Mouse (Mus musculus): ENCODE data around the gene Retreg1. TPM values are rescaled to one million over a fixed set of nuclear protein-coding genes. Genes with fewer than 3 reads are reported as not detected.

Gene Retreg1
- 86.2 and 95.0 TPM in 2 replicates for total RNA-seq (2023)

DNA sequence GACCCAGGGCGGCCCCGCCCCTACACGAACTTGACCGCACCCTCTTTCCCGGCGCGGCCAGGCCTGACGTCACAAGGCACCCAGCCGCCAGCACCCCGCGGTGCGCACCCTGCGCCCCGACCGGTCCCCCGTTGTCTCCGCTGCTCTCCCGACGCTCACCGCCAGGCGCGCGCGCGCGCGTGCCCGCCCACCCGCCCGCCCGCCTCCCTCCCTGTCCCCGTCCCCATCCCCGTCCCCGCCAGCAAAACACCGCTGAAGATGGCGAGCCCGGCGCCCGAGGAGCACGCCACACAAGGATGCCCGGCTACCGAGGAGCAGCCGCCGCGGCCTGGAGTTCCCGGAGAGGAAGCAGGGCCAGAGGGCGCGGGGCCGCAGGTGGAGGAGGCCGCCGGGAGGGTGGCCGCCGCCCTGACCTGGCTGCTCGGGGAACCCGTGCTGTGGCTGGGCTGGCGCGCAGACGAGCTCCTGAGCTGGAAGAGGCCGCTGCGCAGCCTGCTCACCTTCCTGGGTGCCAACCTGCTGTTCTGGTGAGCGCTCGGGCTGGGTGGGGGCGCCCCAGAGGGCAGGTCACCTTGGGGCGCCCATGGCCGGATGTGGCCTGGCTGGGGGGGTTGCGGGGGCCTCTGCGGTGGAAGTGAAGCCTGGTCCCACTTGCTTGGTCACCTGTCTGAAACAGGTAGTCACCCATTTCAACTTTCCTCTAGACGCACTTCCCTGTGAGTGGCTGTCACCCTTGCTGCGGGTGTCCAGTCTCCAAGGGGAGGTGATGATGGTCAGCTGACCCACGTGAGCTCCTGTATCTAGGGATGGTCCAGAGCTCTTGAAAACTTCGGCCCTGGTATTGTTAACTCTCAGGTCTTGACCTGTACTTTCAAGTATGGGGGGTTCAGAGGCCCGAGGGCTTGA lies at the start of gene Retreg1:
TSS of gene Retreg1 (plus strand) at position 95 of the 906 bp plus-strand sequence.

DNA sequence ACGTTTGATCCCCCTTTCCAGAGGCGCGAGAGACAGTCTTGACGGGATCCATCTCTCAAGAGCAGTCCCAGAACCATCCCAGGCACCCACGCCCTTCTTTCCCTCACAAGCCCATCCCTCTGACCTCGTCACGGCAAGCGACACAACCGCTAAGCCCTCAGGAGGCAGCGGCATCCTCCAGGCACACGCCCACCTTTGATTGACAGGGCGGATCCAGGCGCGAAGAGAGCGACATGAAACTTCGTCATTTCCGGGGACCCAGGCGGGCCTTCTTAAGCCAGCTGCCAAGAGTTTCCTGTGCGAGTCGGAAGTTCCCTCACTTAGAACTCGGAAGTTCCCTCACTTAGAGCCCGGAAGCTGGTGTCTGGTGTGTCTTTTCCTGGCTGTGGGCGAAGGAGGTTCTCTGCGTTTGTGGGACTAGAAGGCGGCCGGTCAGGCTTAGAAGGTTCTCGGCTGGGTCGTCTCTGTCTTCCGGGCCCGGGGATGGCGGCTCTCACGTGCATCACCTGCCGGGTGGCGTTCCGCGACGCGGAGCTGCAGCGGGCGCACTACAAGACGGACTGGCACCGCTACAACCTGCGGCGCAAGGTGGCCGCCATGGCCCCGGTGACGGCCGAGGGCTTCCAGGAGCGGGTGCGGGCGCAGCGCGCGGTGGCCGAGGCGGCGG lies 141.2 kb downstream of the Retreg1 start, which contains the start of gene Zfp622:
TSS of gene Zfp622 (plus strand) at position 300 of the 667 bp plus-strand sequence.

Other genes with a start within 250 kb of the Retreg1 start
- 1.7 and 2.6 TPM in 2 replicates for gene Myo10, start 220.7 kb upstream of the Retreg1 start, total RNA-seq (2023)
- gene Zfp622, start 141.2 kb downstream of the Retreg1 start, total RNA-seq (2023), result 168 and 191 TPM in 2 replicates